Mouse (Mus musculus): ENCODE data around the gene Ehd3. TPM values are rescaled to one million over a fixed set of nuclear protein-coding genes. Genes with fewer than 3 reads are reported as not detected.

Ehd3 gene
- polyA plus RNA-seq, 1 experiment = 50.1 TPM

DNA sequence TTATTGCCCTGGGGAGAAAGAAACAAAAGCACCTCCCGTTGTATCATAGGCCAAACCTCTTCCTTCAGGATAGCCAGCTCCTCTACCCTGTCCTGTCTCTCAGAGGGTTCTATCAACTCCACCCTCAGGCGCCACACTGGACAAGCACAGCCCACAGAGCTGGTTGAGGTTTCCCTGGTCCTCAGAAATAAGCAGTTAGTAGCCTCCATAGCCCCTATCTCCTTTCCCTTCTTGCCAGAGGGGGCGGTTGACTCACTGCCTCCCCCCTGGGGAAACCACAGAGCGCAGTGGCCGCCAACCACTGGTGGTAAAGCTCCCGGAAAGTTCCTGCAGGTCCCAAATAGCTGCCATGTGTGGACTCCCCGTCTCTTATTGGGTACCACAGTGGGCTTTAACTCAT, 71.7 kb downstream of the Ehd3 start:
- TF ChIP-seq CTCF (IDR thresholded peaks at IDR 0.05; ENCODE audit: extremely low read depth, insufficient read depth, low read length) (no peak), POLR2A (IDR thresholded peaks at IDR 0.05; ENCODE audit: extremely low read depth, insufficient read depth, low read length) (no peak)
- Histone ChIP-seq H3K27ac (ENCODE audit: insufficient read depth, low read length) (no peak overlapping the region), H3K4me1 (ENCODE audit: control insufficient read depth, insufficient read depth, low read length) (no peaks in the 10 kb centered on the region), H3K4me3 (ENCODE audit: insufficient read depth, low read length) (no peak overlapping the region)

DNA sequence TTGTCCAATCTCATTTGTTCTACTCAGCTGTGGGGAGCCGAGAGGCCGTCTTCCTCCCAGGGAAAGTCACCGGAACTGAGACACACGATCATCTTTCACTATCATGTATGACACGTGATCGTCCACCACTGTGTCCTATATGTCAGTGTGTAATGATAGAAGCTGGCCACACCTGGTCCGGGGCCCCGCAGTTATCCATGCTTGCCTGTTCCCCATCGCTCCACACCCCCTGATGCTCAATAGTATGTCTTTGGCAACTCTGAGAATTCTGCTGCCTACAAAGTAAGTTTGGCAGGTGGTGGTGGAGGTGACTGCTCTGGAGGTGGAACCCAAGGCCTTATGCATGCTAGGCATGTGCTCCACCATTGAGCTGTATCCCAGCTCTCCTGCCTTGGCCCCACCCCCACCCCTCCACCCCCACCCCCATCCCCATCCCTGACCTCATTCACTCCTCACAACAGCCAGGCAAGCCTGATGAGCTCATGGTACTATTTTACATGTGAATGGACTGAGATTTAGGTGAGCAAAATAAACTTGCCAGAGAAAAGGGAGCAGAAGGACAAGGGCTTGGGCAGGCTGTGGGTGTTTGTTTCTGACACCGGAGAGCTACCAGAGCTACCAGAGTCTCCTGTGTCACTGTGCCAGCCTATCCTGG, 75.5 kb downstream of the Ehd3 start:
- H3K4me1 ChIP-seq (ENCODE audit: control insufficient read depth, insufficient read depth, low read length) = no peaks in the 10 kb centered on the region
- no peak overlapping the region for H3K4me3 ChIP-seq (ENCODE audit: insufficient read depth, low read length)
- TF ChIP-seq CTCF (IDR thresholded peaks at IDR 0.05; ENCODE audit: extremely low read depth, insufficient read depth, low read length) (no peak), POLR2A (IDR thresholded peaks at IDR 0.05; ENCODE audit: extremely low read depth, insufficient read depth, low read length) (no peak)
- H3K27ac ChIP-seq (ENCODE audit: insufficient read depth, low read length) = no peak overlapping the region

DNA sequence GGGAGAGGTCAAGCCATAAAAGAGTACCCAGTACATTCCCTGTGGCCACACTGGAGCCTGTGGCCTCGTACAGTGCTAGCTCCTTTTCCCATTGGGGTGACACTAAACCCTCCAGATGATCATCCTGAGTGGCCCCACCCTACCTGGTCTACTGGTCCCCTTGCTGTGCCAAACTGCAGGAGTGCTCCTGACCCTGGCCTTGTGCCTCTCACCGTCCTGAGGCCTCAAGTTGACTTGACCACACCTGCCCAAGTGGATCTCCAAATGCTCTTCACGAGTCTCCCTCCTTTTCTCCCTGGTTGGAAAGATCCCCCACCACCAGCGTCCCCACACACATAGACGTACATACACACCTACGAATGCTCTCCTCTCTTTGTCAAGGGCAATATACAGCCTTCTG, 76.4 kb downstream of the Ehd3 start:
- no peaks in the 10 kb centered on the region for H3K4me1 ChIP-seq (ENCODE audit: control insufficient read depth, insufficient read depth, low read length)
- H3K27ac ChIP-seq (ENCODE audit: insufficient read depth, low read length) = no peak overlapping the region
- TF ChIP-seq POLR2A (IDR thresholded peaks at IDR 0.05; ENCODE audit: extremely low read depth, insufficient read depth, low read length) = no peak
- no peak for TF ChIP-seq CTCF (IDR thresholded peaks at IDR 0.05; ENCODE audit: extremely low read depth, insufficient read depth, low read length)
- no peak overlapping the region for H3K4me3 ChIP-seq (ENCODE audit: insufficient read depth, low read length)

DNA sequence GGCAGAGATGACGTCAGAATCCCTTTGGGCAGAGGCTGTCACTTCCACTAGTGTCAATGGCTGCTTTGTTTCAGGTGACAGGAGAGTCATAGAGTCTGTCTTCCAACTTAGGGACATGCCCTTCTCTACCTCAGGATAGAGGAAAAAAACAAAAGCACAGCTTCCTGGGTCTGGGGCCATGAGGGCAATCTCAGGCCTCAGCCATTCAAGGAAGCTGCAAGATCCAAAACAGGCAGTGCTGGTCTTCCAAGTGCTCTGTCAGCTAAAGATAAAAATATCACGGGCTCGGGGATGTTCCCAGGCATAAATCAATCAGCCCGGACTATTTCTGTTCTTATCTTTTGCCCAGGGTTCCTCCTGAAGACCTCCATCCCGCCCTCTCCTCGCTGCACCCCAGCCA, 77.4 kb downstream of the Ehd3 start:
- TF ChIP-seq CTCF (IDR thresholded peaks at IDR 0.05; ENCODE audit: extremely low read depth, insufficient read depth, low read length) (no peak), POLR2A (IDR thresholded peaks at IDR 0.05; ENCODE audit: extremely low read depth, insufficient read depth, low read length) (no peak)

More for the DNA sequence above, 77.4 kb downstream of the Ehd3 start:
- H3K27ac ChIP-seq (ENCODE audit: insufficient read depth, low read length) = no peak overlapping the region
- no peak overlapping the region for H3K4me3 ChIP-seq (ENCODE audit: insufficient read depth, low read length)
- no peaks in the 10 kb centered on the region for H3K4me1 ChIP-seq (ENCODE audit: control insufficient read depth, insufficient read depth, low read length)

Other genes starting within 250 kb of the Ehd3 start
- 21.5 and 23.7 TPM in 2 replicates for gene Galnt14, start 93.7 kb upstream of the Ehd3 start, polyA plus RNA-seq (2012; rRNA removed)
- gene Xdh, start 146.1 kb downstream of the Ehd3 start, polyA plus RNA-seq (2012; rRNA removed) = 5.7 and 11.2 TPM in 2 replicates
- gene Srd5a2, start 243.8 kb downstream of the Ehd3 start, polyA plus RNA-seq (2012; rRNA removed) = 0.06 TPM in 1 of 2 replicates, not detected in the other

Data from cortical plate, adult 2 months (tissue).